ENCODE assay signal across 17 mouse cellular contexts in genomic region chr5:144249871-144250270, GRCm38 (mm10). TPM values are rescaled to one million over a fixed set of nuclear protein-coding genes. Genes with fewer than 3 reads are reported as not detected.
DNase-seq lines count a peak whose midpoint lies in the region; ATAC-seq and TF ChIP-seq lines count a peak whose summit lies in the region.
"Had no signal": no experiment of that assay in that cellular context is flagged by ENCODE, and none has a peak within 500 bp of the region (broad histone marks: within the 10 kb centered on the region; RNA-seq: fewer than 3 reads in every experiment).

No protein-coding gene starts in this region.

- ATAC-seq in CD4-positive, CD25-positive, alpha-beta regulatory T cell, adult 4 months: no peak
- ATAC-seq: forebrain, embryonic 13.5 days had no signal

- H3K4me3 ChIP-seq in left cerebral cortex, adult 2 months: no peak overlapping the region
- H3K4me3 ChIP-seq: forebrain, embryonic 13.5 days; hindbrain, embryonic 12.5 days; lung, embryonic 15.5 days; neural tube, embryonic 13.5 days had no signal

- intact Hi-C loops in left cerebral cortex, adult 2 months (cut with DNase I): no loop called here
- intact Hi-C loops in left cerebral cortex, postnatal 4 days (cut with DNase I): no loop called here

- no peak overlapping the region for H3K27ac ChIP-seq in left cerebral cortex, adult 2 months
- H3K27ac ChIP-seq: forebrain, embryonic 13.5 days; hindbrain, embryonic 12.5 days; lung, embryonic 15.5 days; neural tube, embryonic 13.5 days had no signal

- peak; percentile 38 for TF ChIP-seq CTCF in left cerebral cortex, adult 2 months (IDR thresholded peaks at IDR 0.05)

- DNase-seq in CD4-positive, CD25-positive, alpha-beta regulatory T cell, adult 2 months (ENCODE audit: low read depth, low spot score): peak; percentile 52
- no peak for DNase-seq in left cerebral cortex, adult 2 months (ENCODE audit: extremely low spot score in 1 of 2, low spot score in 2 of 2)
- no peak for DNase-seq in left cerebral cortex, postnatal 4 days
- DNase-seq in thymus, postnatal 4 days: peak; percentile 46
- DNase-seq in thymus, adult 18-20 months: no peak
- DNase-seq in urinary bladder, postnatal 25 days (ENCODE audit: low spot score): no peak
- DNase-seq in right cerebral cortex, postnatal 10 days (ENCODE audit: low spot score in 2 of 2): no peak
- DNase-seq: cerebellum, adult 9-10 months; gastrocnemius, postnatal 10 days; kidney, adult 9 months; retina, postnatal 1 day had no signal

RNA-seq across cellular contexts. Expression of gene Bri3, which starts 5.6 kb away (rescaled TPM):
- polyA plus RNA-seq in CD4-positive, CD25-positive, alpha-beta regulatory T cell, adult 4 months (2017; shearing (Covaris generic)): 1 to 10 TPM; 2.6 to 5.2 TPM
- 10 to 100 TPM; 65.5 to 72.7 TPM for total RNA-seq in left cerebral cortex, adult 2 months (2021)
- 10 to 100 TPM; 68.9 to 72.5 TPM for total RNA-seq in left cerebral cortex, postnatal 4 days (2021)

RNA-seq across cellular contexts. Expression of gene Tecpr1, which starts 26.5 kb away (rescaled TPM):
- 100 to 1,000 TPM in 1 of 2 experiments, 10 to 100 TPM in 1; 78.5 to 109 TPM for polyA plus RNA-seq in CD4-positive, CD25-positive, alpha-beta regulatory T cell, adult 4 months (2017; shearing (Covaris generic))
- 100 to 1,000 TPM in 1 of 2 experiments, 10 to 100 TPM in 1; 95.3 to 103 TPM for total RNA-seq in left cerebral cortex, adult 2 months (2021)
- total RNA-seq in left cerebral cortex, postnatal 4 days (2021): 10 to 100 TPM; 72.6 to 83.1 TPM

RNA-seq across cellular contexts. Expression of gene Bhlha15, which starts 59.8 kb away (rescaled TPM):
- polyA plus RNA-seq in CD4-positive, CD25-positive, alpha-beta regulatory T cell, adult 4 months (2017; shearing (Covaris generic)): under 1 TPM in 1 of 2 experiments, not detected in 1; 0.39 TPM
- total RNA-seq in left cerebral cortex, adult 2 months (2021): under 1 TPM; 0.35 to 0.43 TPM
- under 1 TPM; 0.38 to 0.42 TPM for total RNA-seq in left cerebral cortex, postnatal 4 days (2021)
- polyA plus RNA-seq: midbrain, embryonic 11.5 days had no signal

Comparison
In these comparisons a context has a peak if more than half of its experiments do, and no peak if none do; other contexts are left out.
1. DNase-seq: peak in CD4-positive, CD25-positive, alpha-beta regulatory T cell, adult 2 months (single experiment) and thymus, postnatal 4 days (single experiment); none in left cerebral cortex, adult 2 months (0 of 2), left cerebral cortex, postnatal 4 days (single experiment), thymus, adult 18-20 months (0 of 2), urinary bladder, postnatal 25 days (single experiment) and right cerebral cortex, postnatal 10 days (0 of 2).